Mouse (Mus musculus) erythroblast, embryonic 14.5 days (primary cell): ENCODE results near the gene Actl11.
A peak's percentile ranks its signal among the peaks of the same experiment; 100 is the strongest.

Experiments used
- GATA1 ChIP-seq: IDR thresholded peaks from 2 replicates; pipeline ENCODE4 v1.6.1; 2012; ENCODE audit warnings: low read length, inconsistent platforms, mixed read lengths
- TAL1 ChIP-seq: IDR thresholded peaks from 3 replicates; pipeline ENCODE4 v1.6.1; 2012; ENCODE audit warnings: low read length, inconsistent platforms, mixed read lengths

DNA sequence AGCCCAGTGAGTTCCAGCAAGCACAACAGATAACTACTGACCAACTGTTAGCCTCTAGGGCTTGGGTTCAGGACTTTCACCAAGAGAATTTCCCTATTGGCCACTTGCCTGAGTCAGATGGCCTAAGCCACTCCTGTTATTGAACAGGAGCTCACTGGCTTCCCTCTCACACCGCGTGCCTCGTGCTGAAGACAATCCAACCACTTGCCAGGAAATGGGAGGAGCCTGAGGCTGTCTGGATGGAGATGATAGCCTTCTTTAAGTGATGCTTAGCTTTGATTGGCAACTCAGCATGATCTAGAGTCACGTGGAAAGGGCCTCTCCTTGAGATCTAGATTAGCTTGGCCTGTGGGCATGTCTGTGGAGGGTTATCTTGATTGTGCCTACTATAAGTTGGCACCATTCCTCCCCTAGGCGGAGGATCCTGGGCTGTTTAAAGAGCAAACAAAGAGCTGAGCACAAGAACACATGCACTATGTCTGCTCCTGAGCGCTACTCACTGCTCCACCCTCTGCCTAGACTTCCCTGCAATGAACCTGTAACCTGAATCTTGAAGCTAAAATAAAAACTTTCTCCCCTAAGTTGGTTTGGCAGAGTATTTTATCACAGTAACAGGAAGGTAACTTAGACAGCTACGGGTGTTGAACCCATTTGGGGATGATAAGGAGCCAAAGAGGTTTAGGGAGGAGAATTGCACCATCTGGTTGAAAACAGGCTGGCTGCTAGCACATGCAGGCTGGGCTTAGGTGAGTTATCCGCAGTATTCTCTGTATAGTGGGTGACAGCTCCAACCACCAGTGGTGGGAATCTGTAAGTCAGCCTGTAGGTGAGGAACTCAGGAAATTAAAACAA is 43.6 kb downstream of the Actl11 start:
- TF ChIP-seq TAL1 (peak; percentile 80), GATA1 (peak; percentile 94)
